Mouse (Mus musculus) kidney, adult 10 weeks (tissue): ENCODE measurements around the gene Csk. TPM values are rescaled to one million over a fixed set of nuclear protein-coding genes. Genes with fewer than 3 reads are reported as not detected.

Source experiments
- polyA plus RNA-seq: library from polyadenylated mRNA; stranded (reverse); fragments of 350-450 nt; fragmentation: Illumina TruSeq; extraction: RNeasy Lipid Tissue Mini Kit (QIAGEN cat#74804); gene quantifications from one replicate; pipeline ENCODE4 v1.2.3, GENCODE M21; 2014; ENCODE audit warnings: low read depth, low replicate concordance

The Csk gene
- polyA plus RNA-seq = 1.9 TPM

DNA sequence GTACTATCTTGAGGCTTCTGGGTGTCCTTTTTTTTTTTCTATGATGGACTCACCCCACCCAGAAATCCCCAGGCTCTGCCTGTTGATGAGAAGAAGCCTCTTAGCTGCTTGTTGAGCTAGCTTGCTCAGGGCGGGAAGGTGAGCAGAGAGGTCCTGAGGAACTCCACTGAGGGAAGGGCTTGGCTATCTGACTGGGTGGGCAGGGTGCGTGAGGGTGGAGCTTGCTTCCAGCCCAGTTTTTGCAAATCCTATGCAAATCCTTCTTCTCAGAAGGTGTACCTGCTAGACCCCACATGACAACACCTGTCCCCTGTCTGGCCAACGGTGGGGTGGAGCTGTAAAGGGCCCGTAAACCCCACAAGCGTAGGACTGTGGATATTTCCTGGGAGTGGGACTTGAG is at the start of gene Csk:
Gene Csk, minus strand, starts transcription at position 349 of the 400 bp plus-strand sequence.

DNA sequence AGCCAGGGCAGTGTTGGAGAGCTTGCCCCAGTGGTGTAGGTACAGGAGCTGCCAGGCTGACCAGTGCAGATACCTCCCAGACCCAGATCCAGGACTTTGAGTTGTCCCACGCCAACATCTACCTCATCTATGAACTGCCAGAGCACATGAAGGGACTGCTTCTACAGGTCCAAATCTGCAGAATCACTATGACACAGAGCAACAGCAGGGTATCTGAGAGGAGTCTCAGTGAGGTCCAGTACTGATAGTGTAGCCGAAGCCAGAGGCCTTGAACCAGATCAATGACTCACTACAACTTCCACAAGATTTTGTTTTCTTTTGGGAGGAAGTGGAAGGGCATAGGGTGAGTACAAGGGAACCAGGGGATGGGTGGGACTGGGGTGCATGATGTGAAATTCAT is 34.3 kb upstream of the Csk start, which contains the start of gene Cyp1a1:
Gene Cyp1a1, plus strand, starts transcription at position 178 of the 400 bp plus-strand sequence.

GRCm38 (mm10) chr9:57683520-57683919 is 30.1 kb upstream of the Csk start, which contains the start of gene Cyp1a2:
TSS of gene Cyp1a2 (minus strand) at chr9:57683703.

GRCm38 (mm10) chr9:57620674-57621073 is 32.8 kb downstream of the Csk start, which contains the start of gene Lman1l:
TSS of gene Lman1l (minus strand) at chr9:57620774.

GRCm38 (mm10) chr9:57606139-57606851 is 47.1 kb downstream of the Csk start, which contains the start of gene Cplx3:
TSS of gene Cplx3 (minus strand) at chr9:57606281.

GRCm38 (mm10) chr9:57589224-57590126 is 64.0 kb downstream of the Csk start, which contains the start of gene Ulk3:
TSS of gene Ulk3 (plus strand) at chr9:57589452.

Other genes with a start within 250 kb of the Csk start
- 7.9 TPM for gene Ppcdc, start 213.5 kb downstream of the Csk start, polyA plus RNA-seq
- gene Scamp5, start 185.6 kb downstream of the Csk start, polyA plus RNA-seq = 10.6 TPM
- not detected for gene Rpp25, start 149.6 kb downstream of the Csk start, polyA plus RNA-seq
- gene Cox5a, start 132.4 kb downstream of the Csk start, polyA plus RNA-seq = 1,567 TPM
- gene Fam219b, start 116.1 kb downstream of the Csk start, polyA plus RNA-seq = 6.4 TPM
- gene Mpi, start 100.9 kb downstream of the Csk start, polyA plus RNA-seq = 16.5 TPM
- 28.1 TPM for gene Scamp2, start 92.7 kb downstream of the Csk start, polyA plus RNA-seq
- 6.8 TPM for gene Ulk3, start 64.2 kb downstream of the Csk start, polyA plus RNA-seq
- not detected for gene Cplx3, start 47.4 kb downstream of the Csk start, polyA plus RNA-seq
- gene Lman1l, start 32.9 kb downstream of the Csk start, polyA plus RNA-seq = not detected
- gene Cyp1a2, start 30.1 kb upstream of the Csk start, polyA plus RNA-seq = not detected
- gene Cyp1a1, start 34.3 kb upstream of the Csk start, polyA plus RNA-seq = 1.3 TPM
- gene Edc3, start 54.9 kb upstream of the Csk start, polyA plus RNA-seq = 2.6 TPM
- gene Clk3, start 112.2 kb upstream of the Csk start, polyA plus RNA-seq = 23.9 TPM
- gene Arid3b, start 183.2 kb upstream of the Csk start, polyA plus RNA-seq = 0.89 TPM